Mouse (Mus musculus) liver, postnatal 0 days (tissue): Measurements from ENCODE around the gene Socs3. TPM values are rescaled to one million over a fixed set of nuclear protein-coding genes. Genes with fewer than 3 reads are reported as not detected.

ENCODE experiments used
- ATAC-seq: fragments of 200-750 bp; cut with Nextera tagmentation; 2 replicates; pipeline ENCODE4 v1.8.0; 2017; ENCODE audit warnings: mild to moderate bottlenecking, moderate library complexity
- DNase-seq: peaks from one replicate; pipeline ENCODE4 v3.0.0-alpha.2; 2016
- H3K27ac ChIP-seq: fragments of 300-500 bp; sonication (generic); 2 replicates; pipeline ENCODE4 v1.5.1; 2014; ENCODE audit warnings: antibody characterized with exemption, moderate library complexity, mild to moderate bottlenecking, low read depth
- H3K27me3 ChIP-seq: fragments of 300-500 bp; sonication (generic); 2 replicates; pipeline ENCODE4 v1.6.1; 2014; ENCODE audit warnings: low read length, control low read depth, mixed read lengths; ENCODE audit not compliant: insufficient read depth
- H3K36me3 ChIP-seq: fragments of 300-500 bp; sonication (generic); replicated peaks from 2 replicates; pipeline ENCODE4 v1.6.1; 2014; ENCODE audit warnings: mild to moderate bottlenecking, control low read depth, low read length, moderate library complexity, mixed read lengths; ENCODE audit not compliant: insufficient read depth
- H3K4me1 ChIP-seq: fragments of 300-500 bp; sonication (generic); 2 replicates; pipeline ENCODE4 v1.6.1; 2014; ENCODE audit warnings: antibody characterized with exemption, mild to moderate bottlenecking, control low read depth; ENCODE audit not compliant: insufficient read depth
- H3K4me2 ChIP-seq: fragments of 300-500 bp; sonication (generic); 2 replicates; pipeline ENCODE4 v1.6.1; 2014; ENCODE audit warnings: low read depth, mild to moderate bottlenecking, low read length, moderate library complexity, mixed read lengths
- H3K4me3 ChIP-seq: fragments of 300-500 bp; sonication (generic); 2 replicates; pipeline ENCODE4 v1.5.1; 2014; ENCODE audit warnings: low read depth, low read length
- H3K9ac ChIP-seq: fragments of 300-500 bp; sonication (generic); replicated peaks from 2 replicates; pipeline ENCODE4 v1.6.1; 2014; ENCODE audit warnings: mild to moderate bottlenecking, moderate library complexity
- H3K9me3 ChIP-seq: fragments of 300-500 bp; sonication (generic); 2 replicates; pipeline ENCODE4 v1.6.1; 2016; ENCODE audit warnings: mild to moderate bottlenecking, control low read depth, low read length, mixed read lengths
- CTCF ChIP-seq: sonication (generic); IDR thresholded peaks from 2 replicates; pipeline ENCODE4 v1.5.1; 2016; ENCODE audit warnings: antibody characterized with exemption, low read depth
- EP300 ChIP-seq: IDR thresholded peaks from 2 replicates; pipeline ENCODE4 v1.6.1; 2016; ENCODE audit warnings: antibody characterized with exemption, low read depth, mild to moderate bottlenecking
- WGBS: fragments of 180-500 bp; shearing (Covaris S2); extraction: QIAGEN DNeasy Blood & Tissue Kit; methylation state at CpG from one replicate; pipeline ENCODE4 v1.1.7; 2014; ENCODE audit not compliant: insufficient replicate concordance; 5-methylcytosine and 5-hydroxymethylcytosine counted together
- polyA plus RNA-seq: library from polyadenylated mRNA; unstranded; fragments of >200 nt; fragmentation: Nextera tagmentation; extraction: Ambion mirVana; gene quantifications from 2 replicates; pipeline ENCODE4 v1.2.1, GENCODE M21; 2015

Socs3 gene
- polyA plus RNA-seq, 1 experiment from 2014 or later: 5.8 TPM

DNA sequence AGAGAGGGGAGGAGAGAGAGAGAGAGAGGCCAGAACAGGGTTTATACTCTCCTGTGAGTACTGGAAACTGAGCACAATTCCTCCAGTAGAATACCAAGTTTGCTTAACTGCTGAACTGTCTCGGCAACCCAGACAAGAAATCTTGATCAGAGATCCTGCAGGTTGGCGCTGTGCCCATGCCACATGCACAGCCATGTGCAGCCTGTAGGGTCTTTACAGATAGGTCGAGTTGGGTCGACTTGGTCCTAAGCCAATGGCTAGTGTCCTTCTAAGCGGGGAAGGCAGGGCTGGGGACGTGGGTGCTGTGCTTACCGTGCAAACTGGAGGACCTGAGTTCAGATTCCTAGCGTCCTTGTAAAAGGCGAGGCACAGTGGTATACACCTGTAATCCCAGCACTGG is 15.0 kb downstream of the Socs3 start:
- TF ChIP-seq CTCF (no peak), EP300 (no peak)
- no peak for ATAC-seq
- no peak for DNase-seq
- H3K4me2 ChIP-seq: no peak overlapping the region
- H3K36me3 ChIP-seq: no peaks in the 10 kb centered on the region
- H3K4me1 ChIP-seq: peaks cover 22% of the 10 kb centered on the region
- H3K4me3 ChIP-seq: no peak overlapping the region
- H3K9ac ChIP-seq: no peak overlapping the region
- no peak overlapping the region for H3K27ac ChIP-seq
- H3K9me3 ChIP-seq: no peaks in the 10 kb centered on the region
- H3K27me3 ChIP-seq: peaks cover 5% of the 10 kb centered on the region; the same call in 1 of the 2 replicates
- 75% methylated on average over 9 of the region's 9 CpGs for WGBS

GRCm38 (mm10) chr11:117954094-117954493 is 15.8 kb downstream of the Socs3 start:
- H3K9me3 ChIP-seq: no peaks in the 10 kb centered on the region
- DNase-seq (no peak), ATAC-seq (no peak)
- H3K27ac ChIP-seq: no peak overlapping the region
- H3K9ac ChIP-seq: no peak overlapping the region
- peaks cover 22% of the 10 kb centered on the region for H3K4me1 ChIP-seq
- peaks cover 12% of the 10 kb centered on the region; the same call in 1 of the 2 replicates for H3K27me3 ChIP-seq
- H3K4me2 ChIP-seq: no peak overlapping the region
- no peak overlapping the region for H3K4me3 ChIP-seq
- WGBS: 34% methylated on average over 2 of the region's 2 CpGs
- no peaks in the 10 kb centered on the region for H3K36me3 ChIP-seq
- TF ChIP-seq EP300 (no peak), CTCF (no peak)

DNA sequence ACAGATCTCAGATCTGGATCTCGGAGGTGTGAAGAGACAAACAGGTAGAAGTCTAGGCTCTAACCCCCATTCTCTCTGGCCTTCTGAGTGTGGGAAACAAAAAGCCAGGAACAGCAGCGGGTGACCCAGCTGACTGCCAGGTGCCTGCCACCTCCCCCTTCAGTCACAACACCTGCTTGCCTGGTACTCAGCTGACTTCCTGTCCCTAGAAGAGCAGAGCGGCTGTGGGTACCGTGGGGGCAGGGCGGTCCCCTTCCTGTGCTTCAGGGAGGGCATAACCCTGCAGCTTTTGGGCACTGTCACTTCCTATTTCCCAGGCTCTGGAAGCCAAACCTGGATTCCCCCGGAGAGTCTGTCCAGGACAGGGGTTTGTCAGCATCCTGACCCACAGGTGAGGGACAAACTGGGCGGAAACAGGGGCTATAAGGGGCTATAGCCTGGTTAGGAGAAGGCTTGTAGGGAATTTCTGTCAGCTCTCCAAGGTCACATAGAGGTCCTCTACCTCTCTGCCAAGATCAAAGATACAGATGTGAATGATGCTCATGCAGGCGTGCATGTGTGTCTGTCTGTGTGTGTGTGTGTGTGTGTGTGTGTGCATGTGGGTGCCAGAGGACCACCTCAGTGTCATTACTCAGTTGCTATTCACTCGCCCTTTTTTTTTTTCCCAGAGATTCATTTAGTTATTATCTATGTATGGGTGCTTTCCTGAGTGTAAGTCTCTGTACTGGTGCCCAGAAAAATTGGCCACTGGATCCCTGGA is 17.5 kb downstream of the Socs3 start:
- H3K27ac ChIP-seq: no peak overlapping the region
- no peaks in the 10 kb centered on the region for H3K9me3 ChIP-seq
- no peak overlapping the region for H3K4me3 ChIP-seq
- ATAC-seq (no peak), DNase-seq (peak; percentile 56)
- H3K27me3 ChIP-seq: peaks cover 15% of the 10 kb centered on the region
- H3K36me3 ChIP-seq: no peaks in the 10 kb centered on the region
- peaks cover 14% of the 10 kb centered on the region for H3K4me1 ChIP-seq
- H3K9ac ChIP-seq: no peak overlapping the region
- 53% methylated on average over 9 of the region's 9 CpGs for WGBS
- no peak overlapping the region for H3K4me2 ChIP-seq
- no peak for TF ChIP-seq CTCF
- peak; percentile 16; the same call in 1 of the 2 replicates for TF ChIP-seq EP300

DNA sequence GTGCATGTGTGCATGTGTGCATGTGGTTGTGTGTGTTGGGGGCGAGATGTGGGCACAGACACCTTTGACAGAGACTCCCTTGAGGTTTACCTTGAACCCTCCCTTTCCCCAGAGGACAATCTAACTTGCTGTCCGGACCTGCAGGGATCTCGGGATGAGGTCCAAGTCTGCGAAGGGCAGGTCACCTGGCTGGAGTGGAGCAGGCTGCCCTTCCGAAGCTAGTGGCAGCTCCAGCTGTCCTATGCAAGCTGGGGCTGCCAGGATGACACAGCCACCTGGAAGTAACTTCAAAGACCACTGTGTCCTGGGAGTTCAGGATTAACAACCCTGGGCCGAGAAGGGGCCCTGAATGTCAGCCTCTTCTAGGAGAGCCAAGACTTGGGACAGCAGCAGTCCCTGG is 18.5 kb downstream of the Socs3 start:
- Histone ChIP-seq H3K36me3 (no peaks in the 10 kb centered on the region), H3K4me1 (peaks cover 20% of the 10 kb centered on the region), H3K27me3 (peaks cover 15% of the 10 kb centered on the region), H3K4me2 (no peak overlapping the region), H3K27ac (no peak overlapping the region), H3K9me3 (no peaks in the 10 kb centered on the region), H3K9ac (no peak overlapping the region), H3K4me3 (no peak overlapping the region)
- ATAC-seq: no peak
- TF ChIP-seq EP300: no peak
- TF ChIP-seq CTCF: no peak
- WGBS: 66% methylated on average over 6 of the region's 6 CpGs
- DNase-seq: no peak

DNA sequence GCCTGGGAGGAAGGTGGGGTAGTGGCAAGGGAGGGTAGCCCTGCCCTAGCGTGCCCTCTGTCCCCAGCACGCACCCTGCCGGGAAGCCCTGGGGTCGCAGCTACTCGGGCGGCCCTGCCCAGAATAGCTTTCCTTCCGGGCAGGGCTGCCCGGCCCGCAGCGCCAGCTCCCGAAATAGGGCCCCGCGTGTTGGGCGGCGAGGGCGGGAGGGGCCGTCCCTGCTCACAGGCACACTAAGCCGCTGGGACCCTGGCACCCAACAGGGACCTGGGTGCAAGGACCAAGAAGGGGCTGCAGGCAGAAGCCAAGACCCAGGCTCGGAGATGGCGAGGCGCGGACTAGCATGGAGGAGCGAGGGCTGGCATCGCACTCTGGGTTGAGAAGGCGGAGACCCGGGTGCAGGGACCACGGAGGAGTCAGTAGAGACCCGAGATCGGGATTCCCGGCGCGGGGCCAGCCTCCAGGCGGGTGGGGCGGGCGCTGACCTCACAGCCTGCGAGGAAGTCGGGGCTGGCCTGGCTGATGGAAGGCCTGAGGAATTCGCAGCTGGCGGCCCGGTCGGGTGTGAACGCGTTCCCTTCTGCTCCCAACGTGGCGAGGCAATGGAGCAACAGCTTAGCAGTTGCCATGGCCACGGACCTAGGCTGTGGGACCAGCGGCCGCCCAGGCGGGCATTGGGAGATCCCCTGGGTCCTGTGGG is 20.3 kb downstream of the Socs3 start:
- peak; percentile 64 for DNase-seq
- H3K27ac ChIP-seq: peak overlapping the region; percentile 55

DNA sequence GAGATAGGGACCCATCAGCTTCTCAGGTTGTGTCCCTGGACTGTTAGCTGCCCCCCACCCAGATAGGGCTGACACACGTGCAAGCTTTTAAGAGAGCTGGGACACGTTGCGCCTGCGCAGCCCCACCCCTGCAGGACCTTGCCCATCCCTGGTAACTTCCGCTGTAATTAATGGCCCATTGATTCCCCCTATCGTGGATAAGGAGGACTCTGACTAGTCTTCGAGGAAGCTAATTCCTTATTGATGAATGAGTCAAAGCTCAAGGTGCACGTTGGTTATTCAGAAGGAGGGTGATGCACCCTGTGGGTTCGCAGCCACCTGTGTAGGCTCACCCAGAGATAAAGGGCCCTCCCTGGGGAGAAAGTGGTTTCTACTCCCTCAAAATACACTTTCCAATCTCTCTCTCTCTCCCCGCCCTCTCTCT is 22.8 kb downstream of the Socs3 start:
- Histone ChIP-seq H3K27ac (peak overlapping the region; percentile 44; the same call in 1 of the 2 replicates), H3K4me1 (peaks cover 23% of the 10 kb centered on the region), H3K4me3 (no peak overlapping the region), H3K36me3 (no peaks in the 10 kb centered on the region), H3K4me2 (peak overlapping the region; percentile 38; the same call in 1 of the 2 replicates), H3K9me3 (no peaks in the 10 kb centered on the region), H3K9ac (no peak overlapping the region), H3K27me3 (peaks cover 13% of the 10 kb centered on the region)
- WGBS: 44% methylated on average over 10 of the region's 10 CpGs
- TF ChIP-seq CTCF (no peak), EP300 (no peak)
- ATAC-seq (peak; percentile 20), DNase-seq (peak; percentile 41)

More for the DNA sequence above, 20.3 kb downstream of the Socs3 start:
- H3K4me1 ChIP-seq: peaks cover 27% of the 10 kb centered on the region
- H3K9me3 ChIP-seq: no peaks in the 10 kb centered on the region
- TF ChIP-seq EP300: no peak
- peak; percentile 34 for TF ChIP-seq CTCF
- no peaks in the 10 kb centered on the region for H3K36me3 ChIP-seq
- peak overlapping the region; percentile 57 for H3K9ac ChIP-seq
- WGBS: 5% methylated on average over 49 of the region's 49 CpGs
- ATAC-seq: peak; percentile 53
- peak overlapping the region; percentile 29 for H3K4me3 ChIP-seq
- H3K4me2 ChIP-seq: peak overlapping the region; percentile 57
- H3K27me3 ChIP-seq: peaks cover 13% of the 10 kb centered on the region
